Mouse (Mus musculus): ENCODE measurements at regions not wholly inside any gene's neighbourhood (a gene's known extent, or its start where the extent isn't known, plus 50 kb on each side); places are given as distances from the start of the nearest gene placed in this dataset.
"Not testable (repeated sequence)": the region's sequence is repeated elsewhere in the genome, so short reads cannot be mapped to it uniquely, and the experiment has no call there.

DNA sequence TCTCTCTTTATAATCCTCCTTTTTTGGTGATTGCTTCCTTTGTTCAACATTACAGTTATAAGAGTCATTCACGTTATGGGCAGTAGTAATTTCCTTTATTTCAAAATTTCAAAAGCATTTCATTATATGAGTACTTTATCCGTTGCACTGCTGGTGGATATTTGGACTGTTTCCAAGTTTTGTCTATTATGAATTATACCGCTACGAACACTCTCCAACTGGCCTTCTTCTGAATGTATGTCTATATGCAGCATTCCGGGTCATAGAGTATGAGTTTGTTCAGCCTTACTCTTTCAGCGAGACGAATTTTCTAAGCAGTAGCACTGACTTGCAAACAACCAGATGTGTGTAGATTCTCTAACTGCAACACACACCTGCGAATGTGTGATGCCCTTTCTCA lies 57.8 kb downstream of the Dusp6 start:
- no peak for ATAC-seq (ENCODE audit: low FRiP score, low TSS enrichment)
- WGBS, result 74% methylated on average over 8 of the region's 8 CpGs

DNA sequence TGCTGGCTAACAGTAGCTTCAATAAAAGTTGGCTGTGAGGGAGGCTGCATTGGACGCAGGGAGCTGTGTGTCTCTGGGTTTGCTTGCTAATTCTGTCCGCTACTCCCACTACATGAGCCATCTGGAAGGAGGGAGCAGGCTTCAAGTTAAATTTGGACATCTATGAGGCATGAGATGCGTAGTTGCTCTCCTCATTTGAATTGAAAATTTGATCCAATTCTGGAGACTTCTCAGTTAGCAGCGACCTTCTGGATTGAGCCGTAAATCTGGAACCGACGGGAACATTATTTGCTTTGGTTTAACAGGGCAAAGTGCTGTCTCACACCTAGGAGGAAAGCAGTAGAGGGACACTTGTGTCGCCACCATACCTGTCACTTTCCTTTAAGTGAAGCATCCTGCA lies 60.3 kb downstream of the Dusp6 start:
- WGBS, result 47% methylated on average over 8 of the region's 8 CpGs
- no peak overlapping the region for H3K27ac ChIP-seq (ENCODE audit: low read depth, low read length)
- no peaks in the 10 kb centered on the region for H3K9me3 ChIP-seq (ENCODE audit: control insufficient read depth, low read length)
- H3K9ac ChIP-seq (ENCODE audit: low read depth, low read length), result no peak overlapping the region
- H3K4me3 ChIP-seq (ENCODE audit: low read length), result no peak overlapping the region
- no peaks in the 10 kb centered on the region for H3K4me1 ChIP-seq (ENCODE audit: control insufficient read depth, insufficient read depth, low read length)
- H3K36me3 ChIP-seq (ENCODE audit: control insufficient read depth, insufficient read depth, low read length), result no peaks in the 10 kb centered on the region
- H3K27me3 ChIP-seq (ENCODE audit: control insufficient read depth, insufficient read depth, low read length), result no peaks in the 10 kb centered on the region
- no peak for ATAC-seq (ENCODE audit: low FRiP score, low TSS enrichment)
- H3K4me2 ChIP-seq (replicated peaks; ENCODE audit: low read depth, low read length), result no peak overlapping the region

More for the DNA sequence above, 57.8 kb downstream of the Dusp6 start:
- Histone ChIP-seq H3K27ac (ENCODE audit: low read depth, low read length) (no peak overlapping the region), H3K4me1 (ENCODE audit: control insufficient read depth, insufficient read depth, low read length) (no peaks in the 10 kb centered on the region), H3K27me3 (ENCODE audit: control insufficient read depth, insufficient read depth, low read length) (no peaks in the 10 kb centered on the region), H3K9me3 (ENCODE audit: control insufficient read depth, low read length) (no peaks in the 10 kb centered on the region), H3K36me3 (ENCODE audit: control insufficient read depth, insufficient read depth, low read length) (no peaks in the 10 kb centered on the region), H3K4me3 (ENCODE audit: low read length) (no peak overlapping the region), H3K4me2 (replicated peaks; ENCODE audit: low read depth, low read length) (no peak overlapping the region), H3K9ac (ENCODE audit: low read depth, low read length) (no peak overlapping the region)

DNA sequence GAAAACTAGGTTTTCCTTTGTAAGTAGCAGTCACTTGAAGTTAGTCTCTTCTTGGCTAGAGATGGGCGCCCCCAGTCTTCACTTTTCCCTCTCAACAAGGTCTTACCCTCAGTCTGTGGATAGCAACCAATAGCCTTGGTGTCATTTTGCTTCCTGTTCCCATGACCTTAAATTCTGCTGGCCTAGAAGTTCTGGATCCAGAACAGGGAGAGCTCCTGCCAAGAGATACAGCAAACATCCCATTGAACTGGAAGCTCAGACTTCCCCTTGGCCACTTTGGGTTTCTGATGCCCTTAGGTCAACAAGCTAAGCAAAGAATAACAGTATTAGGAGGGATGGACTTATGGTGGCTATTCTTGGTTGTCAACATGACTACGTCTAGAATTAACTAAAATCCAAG lies 64.5 kb downstream of the Dusp6 start:
- Histone ChIP-seq H3K4me1 (ENCODE audit: control insufficient read depth, insufficient read depth, low read length) (no peaks in the 10 kb centered on the region), H3K27ac (ENCODE audit: low read depth, low read length) (no peak overlapping the region), H3K9ac (ENCODE audit: low read depth, low read length) (no peak overlapping the region), H3K27me3 (ENCODE audit: control insufficient read depth, insufficient read depth, low read length) (no peaks in the 10 kb centered on the region), H3K4me3 (ENCODE audit: low read length) (no peak overlapping the region), H3K9me3 (ENCODE audit: control insufficient read depth, low read length) (no peaks in the 10 kb centered on the region), H3K36me3 (ENCODE audit: control insufficient read depth, insufficient read depth, low read length) (no peaks in the 10 kb centered on the region), H3K4me2 (replicated peaks; ENCODE audit: low read depth, low read length) (no peak overlapping the region)
- WGBS, result 84% methylated on average over 2 of the region's 2 CpGs
- no peak for ATAC-seq (ENCODE audit: low FRiP score, low TSS enrichment)

DNA sequence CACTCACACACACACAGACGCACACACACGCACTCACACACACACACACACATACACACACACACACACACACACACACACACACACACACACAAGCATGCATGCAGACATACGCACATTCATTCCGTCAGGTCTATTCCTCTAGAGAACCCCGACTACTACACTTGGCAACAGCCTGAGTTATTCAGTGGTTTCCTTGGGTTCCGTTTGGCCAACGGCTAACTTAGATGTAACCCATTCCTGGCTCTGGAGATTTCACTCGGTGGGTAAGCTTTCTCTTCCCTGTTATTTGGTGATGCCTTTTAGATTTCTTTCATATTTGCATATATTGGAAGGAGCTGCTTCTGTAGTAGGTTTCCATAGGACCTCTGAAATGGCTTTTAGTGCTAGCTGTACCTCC lies 65.5 kb downstream of the Dusp6 start:
- H3K27ac ChIP-seq (ENCODE audit: low read depth, low read length), result no peak overlapping the region
- H3K9ac ChIP-seq (ENCODE audit: low read depth, low read length), result no peak overlapping the region
- no peak for ATAC-seq (ENCODE audit: low FRiP score, low TSS enrichment)
- 92% methylated on average over 8 of the region's 8 CpGs for WGBS
- H3K9me3 ChIP-seq (ENCODE audit: control insufficient read depth, low read length), result no peaks in the 10 kb centered on the region
- H3K4me3 ChIP-seq (ENCODE audit: low read length), result no peak overlapping the region
- no peaks in the 10 kb centered on the region for H3K36me3 ChIP-seq (ENCODE audit: control insufficient read depth, insufficient read depth, low read length)
- H3K27me3 ChIP-seq (ENCODE audit: control insufficient read depth, insufficient read depth, low read length), result no peaks in the 10 kb centered on the region
- no peaks in the 10 kb centered on the region for H3K4me1 ChIP-seq (ENCODE audit: control insufficient read depth, insufficient read depth, low read length)
- H3K4me2 ChIP-seq (replicated peaks; ENCODE audit: low read depth, low read length), result no peak overlapping the region

DNA sequence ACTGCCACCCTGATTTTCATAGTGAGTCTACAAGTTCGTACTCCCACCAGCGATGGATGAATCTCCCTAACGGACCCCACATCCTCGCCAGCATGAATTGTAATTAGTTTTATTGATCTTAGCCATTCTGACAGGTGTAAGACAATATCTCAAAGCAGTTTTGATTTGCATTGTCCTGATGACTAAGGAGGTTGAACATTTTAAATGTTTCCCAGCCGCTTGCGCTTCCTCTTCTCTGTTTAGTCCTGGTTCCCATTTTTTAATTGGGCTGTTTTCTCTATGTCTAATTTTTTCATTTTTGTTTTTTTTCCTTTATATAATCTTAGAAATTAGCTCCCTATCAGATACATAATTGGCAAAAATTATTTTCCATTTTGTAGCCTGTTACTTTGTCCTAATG lies 66.4 kb downstream of the Dusp6 start:
- Histone ChIP-seq H3K36me3 (ENCODE audit: control insufficient read depth, insufficient read depth, low read length) (no peaks in the 10 kb centered on the region), H3K4me2 (replicated peaks; ENCODE audit: low read depth, low read length) (no peak overlapping the region), H3K27me3 (ENCODE audit: control insufficient read depth, insufficient read depth, low read length) (no peaks in the 10 kb centered on the region), H3K4me3 (ENCODE audit: low read length) (no peak overlapping the region), H3K4me1 (ENCODE audit: control insufficient read depth, insufficient read depth, low read length) (no peaks in the 10 kb centered on the region), H3K9ac (ENCODE audit: low read depth, low read length) (no peak overlapping the region), H3K9me3 (ENCODE audit: control insufficient read depth, low read length) (no peaks in the 10 kb centered on the region), H3K27ac (ENCODE audit: low read depth, low read length) (no peak overlapping the region)
- no peak for ATAC-seq (ENCODE audit: low FRiP score, low TSS enrichment)
- WGBS, result 90% methylated on average over 6 of the region's 6 CpGs

DNA sequence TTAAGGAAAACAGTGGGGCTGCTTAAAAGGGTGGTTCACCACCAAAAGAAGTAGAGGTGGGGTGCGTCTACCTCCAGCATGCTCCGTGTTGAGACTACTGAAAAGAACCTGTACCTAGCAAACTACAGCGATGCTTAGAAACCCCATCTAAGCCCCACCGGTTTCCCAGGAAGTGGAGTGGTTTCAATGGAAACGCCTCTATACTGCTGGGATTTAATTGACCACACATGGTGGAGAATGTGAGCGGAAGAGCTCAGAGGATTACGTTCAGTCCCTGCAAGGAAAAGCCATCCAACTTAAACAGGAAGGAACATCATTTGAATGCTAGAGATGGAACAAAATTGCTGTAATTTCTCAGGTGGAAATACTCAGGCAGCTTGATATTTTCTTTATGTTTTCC lies 67.5 kb downstream of the Dusp6 start:
- no peaks in the 10 kb centered on the region for H3K27me3 ChIP-seq (ENCODE audit: control insufficient read depth, insufficient read depth, low read length)
- H3K36me3 ChIP-seq (ENCODE audit: control insufficient read depth, insufficient read depth, low read length), result no peaks in the 10 kb centered on the region
- no peak overlapping the region for H3K4me2 ChIP-seq (replicated peaks; ENCODE audit: low read depth, low read length)
- no peak overlapping the region for H3K4me3 ChIP-seq (ENCODE audit: low read length)
- WGBS, result 53% methylated on average over 7 of the region's 7 CpGs
- H3K4me1 ChIP-seq (ENCODE audit: control insufficient read depth, insufficient read depth, low read length), result no peaks in the 10 kb centered on the region
- no peak overlapping the region for H3K9ac ChIP-seq (ENCODE audit: low read depth, low read length)
- no peak for ATAC-seq (ENCODE audit: low FRiP score, low TSS enrichment)
- no peaks in the 10 kb centered on the region for H3K9me3 ChIP-seq (ENCODE audit: control insufficient read depth, low read length)
- H3K27ac ChIP-seq (ENCODE audit: low read depth, low read length), result no peak overlapping the region

DNA sequence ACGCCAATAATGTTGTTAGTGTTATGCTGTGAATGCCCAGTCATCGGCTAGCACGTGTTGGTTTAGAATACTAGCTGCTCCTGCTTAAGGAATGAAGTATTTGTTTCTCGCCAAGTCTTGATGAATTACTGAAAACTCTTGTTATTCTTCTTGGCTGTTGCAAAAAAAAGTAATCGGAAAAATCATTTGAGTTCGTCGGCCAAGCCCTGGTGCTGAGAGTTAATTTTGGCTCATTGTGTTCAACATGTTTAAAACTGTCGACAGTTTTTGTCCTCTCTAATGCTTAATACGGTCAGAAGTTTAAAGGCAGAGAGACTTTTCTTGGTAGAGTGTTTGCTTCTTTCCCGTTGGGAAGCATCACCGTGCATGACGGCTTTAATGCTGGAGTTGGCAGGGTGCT lies 68.8 kb downstream of the Dusp6 start:
- H3K4me3 ChIP-seq (ENCODE audit: low read length), result no peak overlapping the region
- H3K27ac ChIP-seq (ENCODE audit: low read depth, low read length), result no peak overlapping the region
- H3K9ac ChIP-seq (ENCODE audit: low read depth, low read length), result no peak overlapping the region
- H3K9me3 ChIP-seq (ENCODE audit: control insufficient read depth, low read length), result no peaks in the 10 kb centered on the region
- WGBS, result 80% methylated on average over 12 of the region's 12 CpGs
- no peaks in the 10 kb centered on the region for H3K27me3 ChIP-seq (ENCODE audit: control insufficient read depth, insufficient read depth, low read length)
- no peak for ATAC-seq (ENCODE audit: low FRiP score, low TSS enrichment)
- H3K36me3 ChIP-seq (ENCODE audit: control insufficient read depth, insufficient read depth, low read length), result no peaks in the 10 kb centered on the region
- no peaks in the 10 kb centered on the region for H3K4me1 ChIP-seq (ENCODE audit: control insufficient read depth, insufficient read depth, low read length)
- H3K4me2 ChIP-seq (replicated peaks; ENCODE audit: low read depth, low read length), result no peak overlapping the region

DNA sequence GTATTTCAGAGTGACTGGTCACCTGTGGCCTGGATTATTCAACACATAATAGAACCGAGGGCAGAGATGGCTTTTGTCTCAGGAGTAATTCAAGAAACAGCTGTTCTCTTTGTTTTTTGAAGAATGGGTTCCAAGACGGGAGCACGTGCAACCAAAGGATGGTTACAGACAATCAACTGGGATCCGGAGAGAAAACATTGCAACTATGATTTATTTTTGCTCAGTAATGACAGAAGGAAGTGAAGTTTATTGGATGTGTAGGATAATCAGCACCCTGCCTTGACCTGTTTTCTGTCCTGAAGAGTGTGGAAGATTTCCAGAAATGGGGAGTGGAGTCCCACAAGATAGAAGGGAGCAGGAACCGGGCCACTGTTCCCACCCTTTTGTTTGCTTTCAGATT lies 70.8 kb downstream of the Dusp6 start:
- H3K4me1 ChIP-seq (ENCODE audit: control insufficient read depth, insufficient read depth, low read length), result no peaks in the 10 kb centered on the region
- H3K9me3 ChIP-seq (ENCODE audit: control insufficient read depth, low read length), result peaks cover 3% of the 10 kb centered on the region; the same call in 1 of the 2 replicates
- ATAC-seq (ENCODE audit: low FRiP score, low TSS enrichment), result no peak
- no peak overlapping the region for H3K9ac ChIP-seq (ENCODE audit: low read depth, low read length)
- 67% methylated on average over 5 of the region's 5 CpGs for WGBS
- H3K4me2 ChIP-seq (replicated peaks; ENCODE audit: low read depth, low read length), result no peak overlapping the region
- H3K36me3 ChIP-seq (ENCODE audit: control insufficient read depth, insufficient read depth, low read length), result no peaks in the 10 kb centered on the region
- no peak overlapping the region for H3K4me3 ChIP-seq (ENCODE audit: low read length)
- H3K27me3 ChIP-seq (ENCODE audit: control insufficient read depth, insufficient read depth, low read length), result no peaks in the 10 kb centered on the region
- H3K27ac ChIP-seq (ENCODE audit: low read depth, low read length), result no peak overlapping the region

DNA sequence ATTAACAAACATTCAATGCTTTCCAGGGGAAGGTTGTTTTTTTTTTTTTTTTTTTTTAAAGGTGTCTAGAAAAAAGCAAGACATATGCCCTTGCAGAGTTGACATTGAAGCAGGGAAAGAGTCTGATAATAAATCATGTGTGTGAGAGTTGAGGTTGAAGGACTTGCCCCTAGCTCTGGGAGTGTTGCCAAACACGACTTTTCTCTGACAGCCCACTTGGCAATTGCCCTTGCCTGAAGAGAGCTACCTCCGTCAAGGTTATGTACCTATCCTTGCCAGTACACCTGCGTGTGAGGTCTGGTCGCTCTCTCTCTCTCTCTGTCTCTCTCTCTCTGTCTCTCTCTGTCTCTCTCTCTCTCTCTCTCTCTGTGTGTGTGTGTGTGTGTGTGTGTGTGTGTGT lies 73.1 kb downstream of the Dusp6 start:
- H3K4me1 ChIP-seq (ENCODE audit: control insufficient read depth, insufficient read depth, low read length), result no peaks in the 10 kb centered on the region
- no peak overlapping the region for H3K9ac ChIP-seq (ENCODE audit: low read depth, low read length)
- H3K4me3 ChIP-seq (ENCODE audit: low read length), result no peak overlapping the region
- H3K9me3 ChIP-seq (ENCODE audit: control insufficient read depth, low read length), result peaks cover 3% of the 10 kb centered on the region; the same call in 1 of the 2 replicates
- no peak overlapping the region for H3K27ac ChIP-seq (ENCODE audit: low read depth, low read length)
- no peak overlapping the region for H3K4me2 ChIP-seq (replicated peaks; ENCODE audit: low read depth, low read length)
- no peaks in the 10 kb centered on the region for H3K36me3 ChIP-seq (ENCODE audit: control insufficient read depth, insufficient read depth, low read length)
- WGBS, result 59% methylated on average over 4 of the region's 4 CpGs
- H3K27me3 ChIP-seq (ENCODE audit: control insufficient read depth, insufficient read depth, low read length), result no peaks in the 10 kb centered on the region
- no peak for ATAC-seq (ENCODE audit: low FRiP score, low TSS enrichment)

DNA sequence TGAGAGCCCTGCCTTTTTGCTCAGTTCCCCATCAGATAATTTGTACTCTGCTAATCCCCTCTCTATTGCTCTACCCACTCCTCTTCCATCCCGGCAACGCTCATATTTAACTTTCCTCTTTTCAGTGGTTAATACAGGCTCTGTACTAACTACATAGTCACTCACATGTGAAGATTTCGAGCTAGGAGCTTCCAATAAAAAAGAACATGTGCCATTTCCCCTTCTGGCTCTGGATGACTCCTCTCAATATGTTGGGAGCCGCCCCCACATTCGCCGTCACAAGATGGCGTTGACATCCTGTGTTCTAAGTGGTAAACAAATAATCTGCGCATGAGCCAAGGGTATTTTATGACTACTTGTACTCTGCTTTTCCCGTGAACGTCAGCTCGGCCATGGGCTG lies 75.8 kb downstream of the Dusp6 start:
- not testable (repeated sequence) for H3K9me3 ChIP-seq (ENCODE audit: control insufficient read depth, low read length); H3K9ac ChIP-seq (ENCODE audit: low read depth, low read length); H3K4me2 ChIP-seq (replicated peaks; ENCODE audit: low read depth, low read length); H3K27me3 ChIP-seq (ENCODE audit: control insufficient read depth, insufficient read depth, low read length); H3K36me3 ChIP-seq (ENCODE audit: control insufficient read depth, insufficient read depth, low read length); H3K4me3 ChIP-seq (ENCODE audit: low read length); H3K27ac ChIP-seq (ENCODE audit: low read depth, low read length); ATAC-seq (ENCODE audit: low FRiP score, low TSS enrichment); H3K4me1 ChIP-seq (ENCODE audit: control insufficient read depth, insufficient read depth, low read length)
- WGBS, result 96% methylated on average over 8 of the region's 11 CpGs
